Mouse (Mus musculus): ENCODE measurements around the gene Gpr63. TPM values are rescaled to one million over a fixed set of nuclear protein-coding genes. Genes with fewer than 3 reads are reported as not detected.
"Not testable (repeated sequence)": the region's sequence is repeated elsewhere in the genome, so short reads cannot be mapped to it uniquely, and the experiment has no call there.

Gpr63 gene
- polyA plus RNA-seq, 1 experiment, result 1.1 TPM

- Histone ChIP-seq H3K4me1 (ENCODE audit: control insufficient read depth, insufficient read depth, low read length) (no peaks in the 10 kb centered on the region), H3K4me3 (replicated peaks; ENCODE audit: extremely low read depth, low read depth, low read length) (no peak overlapping the region)
- 51% methylated on average over 2 of the region's 2 CpGs for WGBS
- no peak for DNase-seq
- TF ChIP-seq POLR2A (IDR thresholded peaks at IDR 0.05; ENCODE audit: borderline replicate concordance, extremely low read depth, low read depth, low read length), result no peak
- no peak for TF ChIP-seq CTCF (IDR thresholded peaks at IDR 0.05; ENCODE audit: insufficient read depth, low read length)
Measured at GRCm38 (mm10) chr4:25035806-25036205, 69.6 kb downstream of the Gpr63 start.

GRCm38 (mm10) chr4:25037260-25037659, 71.1 kb downstream of the Gpr63 start:
- 54% methylated on average over 2 of the region's 2 CpGs for WGBS
- no peak for DNase-seq
- Histone ChIP-seq H3K4me1 (ENCODE audit: control insufficient read depth, insufficient read depth, low read length) (no peaks in the 10 kb centered on the region), H3K4me3 (replicated peaks; ENCODE audit: extremely low read depth, low read depth, low read length) (no peak overlapping the region)
- TF ChIP-seq POLR2A (IDR thresholded peaks at IDR 0.05; ENCODE audit: borderline replicate concordance, extremely low read depth, low read depth, low read length) (no peak), CTCF (IDR thresholded peaks at IDR 0.05; ENCODE audit: insufficient read depth, low read length) (no peak)

- not testable (repeated sequence) for H3K4me1 ChIP-seq (ENCODE audit: control insufficient read depth, insufficient read depth, low read length); DNase-seq; H3K4me3 ChIP-seq (replicated peaks; ENCODE audit: extremely low read depth, low read depth, low read length)
- WGBS, result 40% methylated on average over 1 of the region's 1 CpGs
Measured at GRCm38 (mm10) chr4:25055541-25055940, 89.3 kb downstream of the Gpr63 start.

Other genes with a start within 250 kb of the Gpr63 start
- gene Klhl32, start 115.3 kb upstream of the Gpr63 start, polyA plus RNA-seq (2012; rRNA removed), result 0.87 and 1.1 TPM in 2 replicates
- 1.8 and 2.0 TPM in 2 replicates for gene Ndufaf4, start 68.3 kb upstream of the Gpr63 start, polyA plus RNA-seq (2012; rRNA removed)

All from lung, adult 2 months (tissue).